Mouse (Mus musculus): ENCODE results near the gene Plb1. TPM values are rescaled to one million over a fixed set of nuclear protein-coding genes. Genes with fewer than 3 reads are reported as not detected.

Plb1 gene
- polyA plus RNA-seq, 1 experiment, result not detected

DNA sequence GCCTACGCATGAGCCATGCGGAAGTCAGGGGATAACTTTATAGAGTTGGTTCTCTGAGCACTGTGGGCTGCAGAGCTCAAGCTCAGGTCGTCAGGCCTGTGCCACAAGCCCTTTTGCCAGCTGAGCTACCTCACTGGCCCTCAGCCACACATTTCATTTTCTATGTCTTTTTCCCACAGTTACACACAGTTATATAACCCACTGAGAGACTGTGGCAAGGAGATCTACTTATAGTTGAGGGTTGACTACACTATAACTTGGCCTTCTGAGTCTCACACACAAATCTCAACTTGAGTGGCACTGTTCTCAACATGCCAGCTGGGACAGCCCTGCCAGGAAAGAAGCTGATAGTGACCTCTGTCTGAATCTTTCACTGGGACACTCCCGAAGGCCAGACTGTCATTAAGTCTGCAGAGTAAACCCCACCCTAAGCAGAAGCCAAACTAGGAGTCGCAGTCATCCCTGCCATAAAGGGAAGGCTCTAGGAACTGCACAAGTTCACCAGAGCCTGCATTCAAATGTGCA, 182.0 kb downstream of the Plb1 start:
- no peak overlapping the region for H3K27ac ChIP-seq (ENCODE audit: insufficient read depth, low read depth, low read length)
- H3K4me1 ChIP-seq (ENCODE audit: control insufficient read depth, insufficient read depth, low read length), result peaks cover 5% of the 10 kb centered on the region; the same call in 1 of the 2 replicates
- H3K4me3 ChIP-seq (ENCODE audit: insufficient read depth, low read length), result no peak overlapping the region
- no peak for TF ChIP-seq POLR2A (IDR thresholded peaks at IDR 0.05; ENCODE audit: borderline replicate concordance, low read depth, low read length)
- no peak for TF ChIP-seq CTCF (IDR thresholded peaks at IDR 0.05; ENCODE audit: low read depth, low read length)

DNA sequence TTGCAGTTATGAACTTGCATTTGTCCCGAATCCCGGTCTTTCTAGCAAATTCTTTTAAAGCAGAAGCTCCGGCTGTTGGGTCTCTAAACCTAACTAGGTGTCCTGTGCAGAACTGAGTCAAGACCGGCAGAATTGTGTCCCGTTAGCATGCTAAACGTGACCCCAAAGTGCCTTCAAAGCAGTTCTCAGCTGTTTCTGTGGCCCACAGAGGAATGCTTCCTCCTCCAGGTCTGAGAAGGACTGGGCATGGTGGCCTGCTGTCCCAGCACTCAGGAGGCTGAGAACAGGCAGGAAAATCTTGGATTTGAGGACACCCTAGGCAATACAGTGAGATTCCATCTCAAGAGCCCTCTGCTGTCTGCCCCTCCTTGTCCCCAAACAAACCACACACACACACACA, 183.0 kb downstream of the Plb1 start:
- Histone ChIP-seq H3K27ac (ENCODE audit: insufficient read depth, low read depth, low read length) (no peak overlapping the region), H3K4me1 (ENCODE audit: control insufficient read depth, insufficient read depth, low read length) (no peaks in the 10 kb centered on the region), H3K4me3 (ENCODE audit: insufficient read depth, low read length) (no peak overlapping the region)
- no peak for TF ChIP-seq CTCF (IDR thresholded peaks at IDR 0.05; ENCODE audit: low read depth, low read length)
- TF ChIP-seq POLR2A (IDR thresholded peaks at IDR 0.05; ENCODE audit: borderline replicate concordance, low read depth, low read length), result no peak

Other genes starting within 250 kb of the Plb1 start
- gene Fosl2, start 96.9 kb upstream of the Plb1 start, polyA plus RNA-seq (2012; ENCODE audit: insufficient read depth, insufficient read length, missing spikeins), result 17.2 and 18.7 TPM in 2 replicates
- gene Ppp1cb, start 226.1 kb downstream of the Plb1 start, polyA plus RNA-seq (2012; ENCODE audit: insufficient read depth, insufficient read length, missing spikeins), result 177 and 202 TPM in 2 replicates